Mouse (Mus musculus) erythroblast, embryonic 14.5 days (primary cell): Measurements from ENCODE around the gene P2ry14. TPM values are rescaled to one million over a fixed set of nuclear protein-coding genes. Genes with fewer than 3 reads are reported as not detected.
"Not testable (repeated sequence)": the region's sequence is repeated elsewhere in the genome, so short reads cannot be mapped to it uniquely, and the experiment has no call there.

ENCODE experiments used
- H3K27me3 ChIP-seq: 2 replicates; pipeline ENCODE4 v1.6.1; 2012; ENCODE audit warnings: inconsistent platforms; ENCODE audit not compliant: control insufficient read depth
- H3K36me3 ChIP-seq: 2 replicates; pipeline ENCODE4 v1.6.1; 2012; ENCODE audit warnings: mild to moderate bottlenecking, inconsistent platforms; ENCODE audit not compliant: control insufficient read depth
- H3K4me1 ChIP-seq: 2 replicates; pipeline ENCODE4 v1.6.1; 2012; ENCODE audit warnings: inconsistent platforms; ENCODE audit not compliant: control insufficient read depth
- H3K4me3 ChIP-seq: replicated peaks from 2 replicates; pipeline ENCODE3; 2012; ENCODE audit warnings: moderate library complexity, mild to moderate bottlenecking, inconsistent platforms
- H3K9me3 ChIP-seq: 2 replicates; pipeline ENCODE4 v1.6.1; 2012; ENCODE audit warnings: low read length, inconsistent platforms, mixed read lengths; ENCODE audit not compliant: control insufficient read depth
- GATA1 ChIP-seq: IDR thresholded peaks from 2 replicates; pipeline ENCODE4 v1.6.1; 2012; ENCODE audit warnings: low read length, inconsistent platforms, mixed read lengths
- TAL1 ChIP-seq: IDR thresholded peaks from 3 replicates; pipeline ENCODE4 v1.6.1; 2012; ENCODE audit warnings: low read length, inconsistent platforms, mixed read lengths
- polyA plus RNA-seq: library from polyadenylated mRNA; stranded (reverse); fragments of >175 nt; gene quantifications from 2 replicates; pipeline ENCODE4 v1.2.3, GENCODE M21; 2012

The P2ry14 gene
- polyA plus RNA-seq, 1 experiment, result not detected

DNA sequence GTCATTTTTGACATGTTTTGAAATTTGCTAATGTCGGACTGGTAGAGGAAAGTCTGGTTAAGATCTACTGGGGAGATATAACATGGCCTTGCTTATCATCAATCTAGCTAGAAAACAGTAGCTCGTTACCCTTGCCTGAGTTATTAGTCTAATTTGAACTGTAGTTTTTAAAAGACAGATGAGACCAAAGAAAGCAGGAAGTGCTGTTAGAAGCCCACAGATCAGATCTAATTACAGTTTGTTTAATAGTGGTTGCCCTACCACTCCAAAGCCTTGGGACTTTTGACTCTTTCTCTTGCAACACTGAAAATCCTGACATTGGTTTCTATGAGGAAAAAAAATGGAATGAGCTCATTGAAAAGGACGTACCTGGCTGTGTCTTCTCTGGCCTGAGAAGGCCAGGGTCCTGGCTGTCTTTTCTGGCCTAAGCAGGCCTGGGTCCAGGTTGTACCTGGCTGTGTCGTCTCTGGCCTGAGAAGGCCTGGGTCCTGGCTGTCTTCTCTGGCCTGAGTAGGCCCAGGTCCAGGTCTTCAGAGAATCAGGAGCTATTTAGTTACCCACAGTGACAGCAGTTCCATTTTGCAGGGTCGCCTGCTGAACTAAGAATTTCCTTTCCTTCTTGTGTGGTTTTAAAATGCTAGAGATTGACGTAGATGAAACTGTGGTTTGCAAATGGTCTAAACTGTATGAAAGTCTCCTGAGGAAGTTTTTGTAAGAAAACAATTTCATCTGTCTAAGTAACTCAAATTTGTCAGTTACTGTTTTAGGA is 52.0 kb downstream of the P2ry14 start, which contains the start of gene Gpr171:
Gpr171 (minus strand) TSS at position 604 of the 769 bp plus-strand sequence.
- H3K4me3 ChIP-seq, result no peak within 1 kb of the TSS
- H3K4me1 ChIP-seq, result peaks cover 4% of the 10 kb centered on the region
- H3K27me3 ChIP-seq, result no peaks in the 10 kb centered on the region
- H3K36me3 ChIP-seq, result no peaks in the 10 kb centered on the region
- no peaks in the 10 kb centered on the region for H3K9me3 ChIP-seq
- TF ChIP-seq GATA1 (no peak), TAL1 (no peak)

DNA sequence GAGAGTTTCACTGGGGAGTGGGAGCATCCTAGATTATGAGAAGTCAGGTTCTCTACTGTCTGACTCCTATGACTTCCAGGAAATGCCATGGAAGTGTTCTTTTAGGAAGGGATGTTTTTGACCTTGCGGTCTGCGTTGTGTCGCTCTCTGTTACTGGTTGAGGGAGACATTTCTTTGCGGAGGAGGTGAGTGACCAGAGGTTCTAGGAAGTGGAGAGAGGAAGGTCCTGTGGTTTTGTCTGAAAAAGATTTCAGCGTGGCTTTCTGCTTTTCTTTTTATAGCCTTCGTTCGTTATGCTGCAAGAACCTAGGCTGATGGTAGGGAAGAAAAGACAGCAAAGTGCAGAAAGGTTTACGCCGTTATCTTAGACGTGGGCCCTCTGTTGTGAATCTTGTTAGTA is 54.9 kb downstream of the P2ry14 start:
- no peaks in the 10 kb centered on the region for H3K36me3 ChIP-seq
- no peak for TF ChIP-seq GATA1
- TF ChIP-seq TAL1, result no peak
- no peaks in the 10 kb centered on the region for H3K4me1 ChIP-seq
- no peak overlapping the region for H3K4me3 ChIP-seq
- no peaks in the 10 kb centered on the region for H3K9me3 ChIP-seq
- H3K27me3 ChIP-seq, result no peaks in the 10 kb centered on the region

- Histone ChIP-seq H3K4me3 (no peak overlapping the region), H3K4me1 (no peaks in the 10 kb centered on the region), H3K27me3 (no peaks in the 10 kb centered on the region), H3K9me3 (no peaks in the 10 kb centered on the region), H3K36me3 (no peaks in the 10 kb centered on the region)
- TF ChIP-seq GATA1 (no peak), TAL1 (no peak)
These were observed 56.0 kb downstream of the P2ry14 start for GRCm38 (mm10) chr3:59097421-59097820.

- Histone ChIP-seq H3K27me3 (no peaks in the 10 kb centered on the region), H3K4me3 (no peak overlapping the region), H3K4me1 (no peaks in the 10 kb centered on the region), H3K36me3 (no peaks in the 10 kb centered on the region), H3K9me3 (no peaks in the 10 kb centered on the region)
- TF ChIP-seq GATA1 (no peak), TAL1 (no peak)
These were observed 60.7 kb downstream of the P2ry14 start for GRCm38 (mm10) chr3:59092702-59093101.

DNA sequence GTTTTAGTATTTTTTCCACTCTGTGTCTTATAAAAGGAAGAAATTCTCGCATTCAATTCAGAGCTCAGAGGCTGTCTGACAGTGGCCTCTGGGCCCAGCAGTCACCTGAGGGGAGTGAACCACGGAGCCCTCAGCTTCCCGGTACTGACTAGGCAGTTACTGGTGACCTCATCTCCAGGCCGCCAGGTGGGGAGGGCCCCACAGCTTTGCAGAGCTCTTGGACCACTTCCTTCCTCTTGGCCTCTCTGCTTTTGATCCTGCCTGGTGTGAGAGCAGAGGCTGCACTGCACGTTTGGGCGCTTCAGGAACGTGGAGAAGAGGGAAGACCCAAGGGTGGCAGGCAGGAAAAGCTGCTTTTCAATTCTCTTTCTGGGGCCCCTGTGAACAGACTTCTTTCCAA is 72.5 kb downstream of the P2ry14 start:
- Histone ChIP-seq H3K4me3 (no peak overlapping the region), H3K27me3 (no peaks in the 10 kb centered on the region), H3K9me3 (no peaks in the 10 kb centered on the region), H3K4me1 (no peaks in the 10 kb centered on the region), H3K36me3 (no peaks in the 10 kb centered on the region)
- no peak for TF ChIP-seq GATA1
- no peak for TF ChIP-seq TAL1

DNA sequence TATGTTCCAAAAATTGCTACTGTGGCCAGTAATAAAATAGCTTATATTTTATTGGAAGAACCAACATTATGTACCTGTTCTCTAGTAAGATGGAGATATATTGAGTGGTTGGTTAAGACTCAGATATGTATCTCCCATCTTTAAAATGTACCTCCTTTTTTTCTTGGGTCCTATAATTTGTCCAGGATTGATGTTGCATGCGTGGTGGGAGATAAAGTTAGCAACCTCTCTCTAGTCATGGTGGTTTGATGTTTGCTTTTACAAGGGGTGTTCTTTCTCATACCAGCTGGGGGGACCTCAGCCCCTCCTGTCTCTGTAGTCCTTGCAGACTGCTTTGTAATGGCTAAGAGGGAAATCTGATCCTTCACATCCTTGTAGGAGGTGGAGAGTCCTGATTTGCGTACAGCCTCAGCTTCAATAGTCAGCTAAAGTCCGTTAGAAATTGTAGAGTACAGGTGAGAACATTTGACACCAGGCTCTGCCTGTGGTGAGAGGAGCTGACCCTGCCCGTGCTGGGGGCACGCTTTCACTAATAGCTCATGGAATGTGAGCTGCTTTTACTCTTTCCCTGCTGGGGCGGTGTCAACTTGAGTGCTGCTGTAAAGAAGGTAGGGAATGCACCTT is 73.0 kb downstream of the P2ry14 start:
- Histone ChIP-seq H3K36me3 (no peaks in the 10 kb centered on the region), H3K4me1 (no peaks in the 10 kb centered on the region), H3K27me3 (no peaks in the 10 kb centered on the region), H3K4me3 (no peak overlapping the region), H3K9me3 (no peaks in the 10 kb centered on the region)
- no peak for TF ChIP-seq TAL1
- TF ChIP-seq GATA1, result no peak

GRCm38 (mm10) chr3:59079327-59079726 is 74.1 kb downstream of the P2ry14 start:
- Histone ChIP-seq H3K9me3 (no peaks in the 10 kb centered on the region), H3K4me1 (no peaks in the 10 kb centered on the region), H3K36me3 (no peaks in the 10 kb centered on the region), H3K27me3 (no peaks in the 10 kb centered on the region), H3K4me3 (no peak overlapping the region)
- TF ChIP-seq TAL1, result no peak
- TF ChIP-seq GATA1, result no peak

DNA sequence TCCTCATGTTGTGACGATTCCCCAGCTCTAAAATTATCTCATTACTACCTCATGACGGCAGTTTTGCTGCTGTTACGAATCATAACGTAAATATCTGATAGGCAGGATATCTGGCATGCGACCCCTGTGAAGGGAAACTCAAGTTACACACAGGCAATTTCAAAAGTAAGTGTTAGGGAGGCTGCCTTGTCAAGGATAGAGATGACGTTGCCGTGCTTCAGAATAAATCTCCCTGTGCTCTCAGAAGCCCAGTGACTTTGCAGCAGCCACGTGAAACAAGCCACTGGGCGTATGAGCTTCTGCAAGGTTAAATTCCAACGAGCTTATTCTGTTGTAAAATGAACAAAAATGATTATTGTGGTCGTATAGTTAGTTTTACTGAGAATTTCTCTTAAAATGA is 74.8 kb downstream of the P2ry14 start:
- no peaks in the 10 kb centered on the region for H3K27me3 ChIP-seq
- TF ChIP-seq TAL1 (no peak), GATA1 (no peak)
- H3K4me1 ChIP-seq, result no peaks in the 10 kb centered on the region
- H3K36me3 ChIP-seq, result no peaks in the 10 kb centered on the region
- H3K9me3 ChIP-seq, result no peaks in the 10 kb centered on the region
- H3K4me3 ChIP-seq, result no peak overlapping the region

DNA sequence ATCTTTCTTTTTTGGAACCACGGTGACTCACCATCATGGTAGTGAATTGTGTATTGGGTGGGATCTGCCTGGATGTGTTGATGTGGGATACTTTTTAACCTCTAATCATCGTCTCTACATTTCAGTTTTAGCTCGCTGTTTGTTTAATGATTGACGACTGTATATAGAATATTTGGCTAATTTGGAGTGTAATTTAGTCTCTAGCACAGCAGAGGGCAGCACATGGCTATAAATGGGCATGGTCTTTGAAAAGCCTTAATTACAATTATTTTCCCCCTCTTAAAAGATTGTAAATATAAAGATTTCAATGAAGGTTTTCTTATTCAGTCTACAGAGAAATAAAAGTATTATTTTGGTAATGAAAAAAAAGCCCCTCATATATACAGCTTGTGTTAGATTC is 76.1 kb downstream of the P2ry14 start:
- Histone ChIP-seq H3K27me3 (no peaks in the 10 kb centered on the region), H3K9me3 (no peaks in the 10 kb centered on the region), H3K4me3 (no peak overlapping the region), H3K4me1 (no peaks in the 10 kb centered on the region), H3K36me3 (no peaks in the 10 kb centered on the region)
- TF ChIP-seq GATA1 (no peak), TAL1 (no peak)

DNA sequence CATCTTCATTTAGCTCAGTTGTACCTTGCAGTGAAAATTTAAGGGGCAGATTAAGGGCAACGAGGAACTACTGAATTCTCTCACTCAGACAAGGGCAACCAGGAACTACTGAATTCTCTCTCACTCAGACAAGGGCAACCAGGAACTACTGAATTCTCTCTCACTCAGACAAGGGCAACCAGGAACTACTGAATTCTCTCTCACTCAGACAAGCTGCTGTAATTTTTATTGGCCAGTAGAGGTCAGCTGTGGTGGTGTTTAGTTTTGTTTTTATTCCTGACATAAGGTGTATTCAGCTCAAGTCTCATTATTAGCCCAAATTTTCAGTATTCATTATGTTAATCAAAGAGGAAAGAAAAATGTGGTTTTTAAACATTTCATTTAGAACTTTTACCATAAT is 84.3 kb downstream of the P2ry14 start:
- not testable (repeated sequence) for H3K36me3 ChIP-seq, H3K27me3 ChIP-seq, H3K9me3 ChIP-seq, H3K4me1 ChIP-seq, H3K4me3 ChIP-seq
